Mouse (Mus musculus): ENCODE measurements at regions not wholly inside any gene's neighbourhood (a gene's known extent, or its start where the extent isn't known, plus 50 kb on each side); places are given as distances from the start of the nearest gene placed in this dataset.
A peak's percentile ranks its signal among the peaks of the same experiment; 100 is the strongest.

- no peak for DNase-seq
Observed at GRCm38 (mm10) chr1:184454381-184454780, 278.0 kb downstream of the Hlx start.

- DNase-seq: no peak
Observed at GRCm38 (mm10) chr1:184453673-184454072, 278.7 kb downstream of the Hlx start.

- DNase-seq: no peak
Observed at GRCm38 (mm10) chr1:184453061-184453460, 279.4 kb downstream of the Hlx start.

- no peak for DNase-seq
Observed at GRCm38 (mm10) chr1:184451686-184452085, 280.7 kb downstream of the Hlx start.

- no peak for DNase-seq
Observed at GRCm38 (mm10) chr1:184449007-184449406, 283.4 kb downstream of the Hlx start.

GRCm38 (mm10) chr1:184447911-184448310, 284.5 kb downstream of the Hlx start:
- DNase-seq: peak; percentile 86

- no peak for DNase-seq
Observed at GRCm38 (mm10) chr1:184447161-184447667, 285.2 kb downstream of the Hlx start.

GRCm38 (mm10) chr1:184444189-184444588, 288.2 kb downstream of the Hlx start:
- no peak for DNase-seq

GRCm38 (mm10) chr1:184442701-184443100, 289.7 kb downstream of the Hlx start:
- no peak for DNase-seq

GRCm38 (mm10) chr1:184441005-184441557, 291.3 kb downstream of the Hlx start:
- DNase-seq: peak; percentile 59

GRCm38 (mm10) chr1:184439506-184439905, 292.9 kb downstream of the Hlx start:
- DNase-seq: no peak

GRCm38 (mm10) chr1:184436387-184436786, 296.0 kb downstream of the Hlx start:
- DNase-seq: no peak

- no peak for DNase-seq
Observed at GRCm38 (mm10) chr1:184428612-184429011, 303.8 kb downstream of the Hlx start.

- DNase-seq: no peak
Observed at GRCm38 (mm10) chr1:184428035-184428434, 304.4 kb downstream of the Hlx start.

GRCm38 (mm10) chr1:184425694-184426093, 306.7 kb downstream of the Hlx start:
- no peak for DNase-seq

- no peak for DNase-seq
Observed at GRCm38 (mm10) chr1:184424035-184424434, 308.4 kb downstream of the Hlx start.

GRCm38 (mm10) chr1:184412596-184412995, 319.8 kb downstream of the Hlx start:
- DNase-seq: peak; percentile 60

- peak; percentile 83 for DNase-seq
Observed at GRCm38 (mm10) chr1:184411066-184411465, 321.4 kb downstream of the Hlx start.

- DNase-seq: no peak
Observed at GRCm38 (mm10) chr1:184409986-184410385, 322.4 kb downstream of the Hlx start.

GRCm38 (mm10) chr1:184402985-184403384, 329.4 kb downstream of the Hlx start:
- DNase-seq: no peak

- peak; percentile 69 for DNase-seq
Observed at GRCm38 (mm10) chr1:184395215-184395614, 337.2 kb downstream of the Hlx start.

- DNase-seq: no peak
Observed at GRCm38 (mm10) chr1:184394559-184395194, 337.7 kb downstream of the Hlx start.

- no peak for DNase-seq
Observed at GRCm38 (mm10) chr1:184384088-184384823, 348.2 kb downstream of the Hlx start.

- DNase-seq: peak; percentile 17
Observed at GRCm38 (mm10) chr1:184378665-184379064, 344.6 kb upstream of the 1700056E22Rik start.
